Mouse (Mus musculus): Measurements from ENCODE around the gene Csad. TPM values are rescaled to one million over a fixed set of nuclear protein-coding genes. Genes with fewer than 3 reads are reported as not detected.

Gene Csad
- total and polyA plus RNA-seq, 3 experiments, result 13.1 to 42.1 (median 15.6) TPM

- Histone ChIP-seq H3K27ac (no peak overlapping the region), H3K9ac (ENCODE audit: low read depth, low read length) (no peak overlapping the region), H3K36me3 (ENCODE audit: control insufficient read depth, insufficient read depth, low read length) (peaks cover 5% of the 10 kb centered on the region), H3K79me2 (replicated peaks; ENCODE audit: control insufficient read depth, insufficient read depth, low read length) (peaks cover 1% of the 10 kb centered on the region; the same call in 1 of the 2 replicates), H3K4me1 (ENCODE audit: control insufficient read depth, insufficient read depth, low read length) (peaks cover 2% of the 10 kb centered on the region), H3K4me3 (no peak overlapping the region), H3K27me3 (ENCODE audit: control insufficient read depth, insufficient read depth, low read length) (no peaks in the 10 kb centered on the region)
- TF ChIP-seq EP300 (IDR thresholded peaks at IDR 0.05; ENCODE audit: insufficient read depth, low read depth, low read length), result no peak
- TF ChIP-seq CTCF (IDR thresholded peaks at IDR 0.05), result no peak
- no peak for TF ChIP-seq POLR2A (IDR thresholded peaks at IDR 0.05; ENCODE audit: insufficient read depth, low read depth, low read length)
- 94% methylated on average over 4 of the region's 4 CpGs for WGBS
- no peak for DNase-seq
- intact Hi-C loops (cut with DNase I), result no loop called here
These were observed 6.3 kb upstream of the Csad start for GRCm38 (mm10) chr15:102210816-102211215.

- DNase-seq, result no peak
- Histone ChIP-seq H3K36me3 (ENCODE audit: control insufficient read depth, insufficient read depth, low read length) (peaks cover 19% of the 10 kb centered on the region), H3K27ac (no peak overlapping the region), H3K27me3 (ENCODE audit: control insufficient read depth, insufficient read depth, low read length) (no peaks in the 10 kb centered on the region), H3K9ac (ENCODE audit: low read depth, low read length) (no peak overlapping the region), H3K4me1 (ENCODE audit: control insufficient read depth, insufficient read depth, low read length) (peaks cover 9% of the 10 kb centered on the region), H3K79me2 (replicated peaks; ENCODE audit: control insufficient read depth, insufficient read depth, low read length) (peaks cover 3% of the 10 kb centered on the region; the same call in 1 of the 2 replicates), H3K4me3 (no peak overlapping the region)
- TF ChIP-seq CTCF (IDR thresholded peaks at IDR 0.05) (no peak), EP300 (IDR thresholded peaks at IDR 0.05; ENCODE audit: insufficient read depth, low read depth, low read length) (no peak), POLR2A (IDR thresholded peaks at IDR 0.05; ENCODE audit: insufficient read depth, low read depth, low read length) (no peak)
- intact Hi-C loops (cut with DNase I), result no loop called here
- WGBS, result 82% methylated on average over 8 of the region's 8 CpGs
These were observed 4.6 kb upstream of the Csad start for GRCm38 (mm10) chr15:102209114-102209513.

- H3K4me3 ChIP-seq, result no peak overlapping the region
- peaks cover 9% of the 10 kb centered on the region for H3K4me1 ChIP-seq (ENCODE audit: control insufficient read depth, insufficient read depth, low read length)
- H3K79me2 ChIP-seq (replicated peaks; ENCODE audit: control insufficient read depth, insufficient read depth, low read length), result peaks cover 3% of the 10 kb centered on the region; the same call in 1 of the 2 replicates
- peaks cover 19% of the 10 kb centered on the region for H3K36me3 ChIP-seq (ENCODE audit: control insufficient read depth, insufficient read depth, low read length)
- no peak overlapping the region for H3K9ac ChIP-seq (ENCODE audit: low read depth, low read length)
- 75% methylated on average over 9 of the region's 9 CpGs for WGBS
- H3K27ac ChIP-seq, result no peak overlapping the region
- intact Hi-C loops (cut with DNase I), result no loop called here
- DNase-seq, result no peak
- no peaks in the 10 kb centered on the region for H3K27me3 ChIP-seq (ENCODE audit: control insufficient read depth, insufficient read depth, low read length)
- no peak for TF ChIP-seq EP300 (IDR thresholded peaks at IDR 0.05; ENCODE audit: insufficient read depth, low read depth, low read length)
- TF ChIP-seq POLR2A (IDR thresholded peaks at IDR 0.05; ENCODE audit: insufficient read depth, low read depth, low read length), result no peak
- TF ChIP-seq CTCF (IDR thresholded peaks at IDR 0.05), result no peak
These were observed 3.6 kb upstream of the Csad start for GRCm38 (mm10) chr15:102208092-102208561.

GRCm38 (mm10) chr15:102207351-102207750 lies 2.8 kb upstream of the Csad start:
- 76% methylated on average over 3 of the region's 3 CpGs for WGBS
- Histone ChIP-seq H3K27me3 (ENCODE audit: control insufficient read depth, insufficient read depth, low read length) (no peaks in the 10 kb centered on the region), H3K36me3 (ENCODE audit: control insufficient read depth, insufficient read depth, low read length) (peaks cover 20% of the 10 kb centered on the region)

GRCm38 (mm10) chr15:102205779-102206178 lies 1.3 kb upstream of the Csad start:
- no peak for DNase-seq
- Histone ChIP-seq H3K4me3 (no peak overlapping the region), H3K36me3 (ENCODE audit: control insufficient read depth, insufficient read depth, low read length) (peaks cover 21% of the 10 kb centered on the region), H3K9ac (ENCODE audit: low read depth, low read length) (no peak overlapping the region), H3K4me1 (ENCODE audit: control insufficient read depth, insufficient read depth, low read length) (peaks cover 9% of the 10 kb centered on the region), H3K27me3 (ENCODE audit: control insufficient read depth, insufficient read depth, low read length) (no peaks in the 10 kb centered on the region), H3K27ac (no peak overlapping the region), H3K79me2 (replicated peaks; ENCODE audit: control insufficient read depth, insufficient read depth, low read length) (peaks cover 3% of the 10 kb centered on the region; the same call in 1 of the 2 replicates)
- intact Hi-C loops (cut with DNase I), result loop anchor here (2.0 kb wide), 2 partner anchors 27 to 41 kb away; no protein-coding TSS in a partner anchor
- 25% methylated on average over 8 of the region's 8 CpGs for WGBS
- TF ChIP-seq CTCF (IDR thresholded peaks at IDR 0.05) (no peak), EP300 (IDR thresholded peaks at IDR 0.05; ENCODE audit: insufficient read depth, low read depth, low read length) (no peak), POLR2A (IDR thresholded peaks at IDR 0.05; ENCODE audit: insufficient read depth, low read depth, low read length) (no peak)

More at GRCm38 (mm10) chr15:102207351-102207750, 2.8 kb upstream of the Csad start:
- TF ChIP-seq POLR2A (IDR thresholded peaks at IDR 0.05; ENCODE audit: insufficient read depth, low read depth, low read length) (no peak), CTCF (IDR thresholded peaks at IDR 0.05) (no peak), EP300 (IDR thresholded peaks at IDR 0.05; ENCODE audit: insufficient read depth, low read depth, low read length) (no peak)
- Histone ChIP-seq H3K4me1 (ENCODE audit: control insufficient read depth, insufficient read depth, low read length) (peaks cover 9% of the 10 kb centered on the region), H3K27ac (no peak overlapping the region), H3K9ac (ENCODE audit: low read depth, low read length) (no peak overlapping the region), H3K79me2 (replicated peaks; ENCODE audit: control insufficient read depth, insufficient read depth, low read length) (peaks cover 3% of the 10 kb centered on the region; the same call in 1 of the 2 replicates), H3K4me3 (no peak overlapping the region)
- no peak for DNase-seq
- intact Hi-C loops (cut with DNase I), result no loop called here

GRCm38 (mm10) chr15:102203835-102204381 lies 616 bp downstream of the Csad start:
- Histone ChIP-seq H3K27me3 (ENCODE audit: control insufficient read depth, insufficient read depth, low read length) (no peaks in the 10 kb centered on the region), H3K79me2 (replicated peaks; ENCODE audit: control insufficient read depth, insufficient read depth, low read length) (peaks cover 3% of the 10 kb centered on the region; the same call in 1 of the 2 replicates), H3K4me3 (peak overlapping the region; percentile 73), H3K36me3 (ENCODE audit: control insufficient read depth, insufficient read depth, low read length) (peaks cover 21% of the 10 kb centered on the region), H3K27ac (peak overlapping the region; percentile 82), H3K9ac (ENCODE audit: low read depth, low read length) (peak overlapping the region; percentile 99), H3K4me1 (ENCODE audit: control insufficient read depth, insufficient read depth, low read length) (peaks cover 9% of the 10 kb centered on the region)
- intact Hi-C loops (cut with DNase I), result loop anchor here (2.0 kb wide), 2 partner anchors 25 to 43 kb away; no protein-coding TSS in a partner anchor
- peak; percentile 85 to 86 for DNase-seq
- under 1% methylated on average over 29 of the region's 72 CpGs for WGBS
- no peak for TF ChIP-seq EP300 (IDR thresholded peaks at IDR 0.05; ENCODE audit: insufficient read depth, low read depth, low read length)
- no peak for TF ChIP-seq POLR2A (IDR thresholded peaks at IDR 0.05; ENCODE audit: insufficient read depth, low read depth, low read length)
- TF ChIP-seq CTCF (IDR thresholded peaks at IDR 0.05), result no peak
